Mouse (Mus musculus) kidney, postnatal 10 days (tissue): ENCODE data around the gene Arf1.
A peak's percentile ranks its signal among the peaks of the same experiment; 100 is the strongest.

Source experiments
- DNase-seq: peaks from one replicate; pipeline ENCODE4 v3.0.0; 2021; ENCODE audit warnings: mixed read lengths

The Arf1 gene

GRCm38 (mm10) chr11:59228122-59228953 lies at the start of gene Arf1:
TSS of gene Arf1 (minus strand) at chr11:59228270.
- DNase-seq = peak; percentile 98

- DNase-seq = peak; percentile 34
Observed at GRCm38 (mm10) chr11:59276877-59277276, 48.8 kb upstream of the Arf1 start.

DNA sequence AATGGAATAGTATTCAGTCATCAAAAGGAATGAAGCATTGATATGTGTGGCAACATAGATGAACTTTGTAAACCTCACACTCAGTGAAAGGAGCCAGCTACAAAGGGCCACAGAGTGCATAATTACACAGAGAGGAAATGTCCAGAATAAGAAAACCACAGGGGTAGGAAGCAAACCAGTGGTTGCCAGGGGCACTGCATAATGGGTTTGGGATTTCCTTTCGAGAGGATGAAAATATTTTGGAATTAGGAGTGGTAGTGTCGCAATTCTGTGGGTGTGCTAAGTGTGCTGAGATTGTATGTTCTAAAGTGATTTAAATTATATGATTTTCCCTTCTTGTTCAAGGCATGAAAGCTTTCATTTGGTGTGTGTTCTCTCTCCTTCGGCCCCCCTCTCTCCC lies 46.1 kb upstream of the Arf1 start:
- no peak for DNase-seq

GRCm38 (mm10) chr11:59266727-59267126 lies 38.7 kb upstream of the Arf1 start:
- no peak for DNase-seq

DNA sequence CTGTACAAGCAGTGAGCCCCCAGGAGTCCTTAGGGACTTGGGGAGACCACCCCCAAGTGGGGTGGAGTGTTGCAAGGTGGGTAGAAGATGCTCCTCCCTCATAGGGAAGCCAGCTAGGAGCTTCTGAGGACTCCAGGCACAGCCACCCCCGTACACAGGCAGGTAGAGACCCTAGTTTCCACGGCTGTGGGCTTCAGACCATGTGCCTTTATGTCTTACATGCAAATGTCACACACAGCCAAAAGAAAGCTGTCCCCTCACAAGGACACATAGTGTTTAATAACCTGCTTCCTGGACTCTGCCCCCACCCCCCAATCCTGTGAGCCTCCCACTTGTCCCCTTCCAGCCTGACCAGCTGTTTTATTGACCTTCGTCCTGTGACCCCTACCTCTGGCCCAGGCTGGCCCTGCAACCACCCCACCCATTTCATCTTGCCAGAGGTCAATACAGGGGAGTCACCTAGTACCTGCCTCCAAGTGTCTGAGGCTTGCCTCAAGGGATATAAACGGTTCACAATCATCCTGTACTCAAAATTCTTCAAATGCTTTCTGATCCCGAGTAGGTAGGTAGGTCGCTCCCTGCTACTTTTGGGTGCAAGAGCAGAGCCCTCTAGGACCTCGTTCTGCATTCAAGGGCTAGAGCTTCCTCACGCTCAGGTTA lies 37.2 kb upstream of the Arf1 start:
- DNase-seq = no peak

GRCm38 (mm10) chr11:59264593-59264992 lies 36.5 kb upstream of the Arf1 start:
- no peak for DNase-seq

DNA sequence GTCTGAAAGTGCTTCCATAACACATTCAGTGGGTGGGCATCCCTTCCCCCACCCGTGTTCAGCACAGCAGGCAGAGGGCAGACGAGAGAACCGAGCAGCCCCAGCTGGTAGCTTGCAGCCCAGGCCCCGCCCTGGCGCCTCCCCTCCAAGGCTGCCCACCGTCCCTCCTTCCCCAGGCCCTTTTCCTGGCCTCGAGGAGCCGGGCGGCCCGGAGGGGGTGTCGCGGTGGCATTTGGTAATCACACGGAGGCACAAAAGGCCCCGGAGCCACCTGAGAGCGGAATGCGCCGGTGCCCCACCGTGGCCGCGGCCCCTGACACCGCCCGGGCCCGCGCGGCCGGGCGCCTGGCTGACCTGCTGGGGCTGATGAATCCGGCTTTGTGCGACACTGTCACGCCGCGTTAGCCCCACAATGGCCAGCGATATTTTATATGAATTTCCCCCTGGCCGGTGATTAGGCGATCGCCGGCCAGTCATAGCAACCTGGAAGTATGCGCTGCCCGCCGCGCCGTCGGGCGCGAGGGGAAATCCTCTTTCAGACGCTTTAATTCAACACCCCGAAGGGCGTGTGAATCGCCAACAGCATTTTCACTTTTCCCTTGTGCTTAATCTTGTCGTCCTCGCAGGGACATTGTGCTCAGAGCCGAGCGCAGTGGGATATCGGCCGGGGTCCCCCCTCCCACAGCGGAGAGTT lies 35.9 kb upstream of the Arf1 start:
- peak; percentile 71 for DNase-seq

GRCm38 (mm10) chr11:59262308-59262707 lies 34.2 kb upstream of the Arf1 start:
- DNase-seq = no peak

DNA sequence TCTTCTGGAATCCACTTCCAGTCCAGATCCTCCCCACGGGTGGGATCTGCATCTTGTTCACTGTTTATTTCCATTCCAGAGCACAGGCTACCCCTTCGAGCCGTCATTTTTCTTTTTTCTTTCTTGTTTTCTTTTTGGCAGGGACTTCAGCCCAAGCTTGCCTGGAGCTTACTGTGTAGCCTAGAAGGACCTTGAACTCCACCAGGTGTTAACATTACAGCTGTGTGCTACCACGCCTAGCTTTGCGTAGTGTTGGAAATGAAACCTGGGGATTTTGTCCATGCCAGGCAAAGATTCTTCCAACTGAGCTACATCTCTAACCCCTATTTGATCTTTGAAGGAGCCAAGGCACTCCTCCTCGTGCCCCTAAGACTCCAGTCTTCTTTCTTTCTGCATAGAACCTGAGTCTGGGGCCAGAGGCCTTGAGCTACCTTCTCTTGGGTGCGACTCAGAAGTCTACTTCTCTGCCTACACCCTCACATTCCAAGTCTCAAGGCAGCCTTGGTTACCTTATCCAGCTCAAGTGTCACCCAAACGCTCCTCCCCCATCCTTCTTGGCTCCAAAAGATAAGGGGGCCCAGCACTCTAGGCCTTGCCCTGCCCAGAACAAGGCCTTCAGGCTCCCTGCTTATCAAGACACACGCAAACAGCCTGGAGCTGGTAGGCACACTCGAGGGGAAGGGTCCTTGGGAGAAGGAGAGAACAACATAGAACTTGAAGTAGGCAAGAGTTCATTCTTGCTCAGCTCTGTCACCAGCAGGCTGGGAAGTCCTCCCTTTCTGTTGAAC lies 32.8 kb upstream of the Arf1 start:
- no peak for DNase-seq

- DNase-seq = no peak
Observed at GRCm38 (mm10) chr11:59259647-59260046, 31.6 kb upstream of the Arf1 start.

DNA sequence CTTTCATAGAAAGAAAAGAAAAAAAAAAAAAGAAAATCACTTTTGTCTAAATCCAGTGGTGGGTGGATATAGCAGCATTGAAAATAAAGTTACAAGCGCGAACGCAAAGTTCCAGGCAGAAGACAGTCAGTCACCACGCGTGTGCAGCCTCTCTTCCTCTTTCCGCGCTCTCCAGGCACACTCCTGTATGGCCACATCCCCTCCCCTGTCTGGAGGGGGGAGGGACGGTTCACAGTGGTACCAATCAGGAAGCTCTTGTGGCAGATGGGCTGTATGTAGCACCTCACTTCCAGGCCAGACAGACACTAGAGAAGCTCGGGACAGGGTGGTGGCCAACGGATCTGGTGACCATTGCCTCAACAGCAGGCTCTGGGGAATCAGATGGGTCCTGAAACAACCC lies 20.0 kb upstream of the Arf1 start:
- no peak for DNase-seq

GRCm38 (mm10) chr11:59243856-59244255 lies 15.8 kb upstream of the Arf1 start:
- no peak for DNase-seq

DNA sequence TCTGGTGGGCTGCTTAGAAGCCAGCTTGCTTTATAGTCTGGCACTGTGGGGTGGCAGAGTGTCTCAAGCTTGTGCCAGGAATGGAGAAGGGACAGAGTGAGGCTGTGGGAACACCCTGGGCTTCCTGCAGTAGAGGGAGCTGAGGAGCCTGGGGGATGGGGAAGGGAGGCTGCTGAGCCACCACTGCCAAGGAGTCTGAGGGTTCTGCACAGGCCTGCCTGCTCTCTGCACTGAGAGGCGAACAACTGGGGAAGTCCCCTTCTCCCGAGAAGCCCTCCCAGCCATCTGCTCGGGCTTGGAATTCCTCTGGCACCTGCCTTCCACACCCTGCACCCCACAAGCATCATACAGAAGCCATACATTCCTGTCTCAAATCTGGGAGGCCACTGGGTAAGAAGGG lies 13.8 kb upstream of the Arf1 start:
- no peak for DNase-seq

DNA sequence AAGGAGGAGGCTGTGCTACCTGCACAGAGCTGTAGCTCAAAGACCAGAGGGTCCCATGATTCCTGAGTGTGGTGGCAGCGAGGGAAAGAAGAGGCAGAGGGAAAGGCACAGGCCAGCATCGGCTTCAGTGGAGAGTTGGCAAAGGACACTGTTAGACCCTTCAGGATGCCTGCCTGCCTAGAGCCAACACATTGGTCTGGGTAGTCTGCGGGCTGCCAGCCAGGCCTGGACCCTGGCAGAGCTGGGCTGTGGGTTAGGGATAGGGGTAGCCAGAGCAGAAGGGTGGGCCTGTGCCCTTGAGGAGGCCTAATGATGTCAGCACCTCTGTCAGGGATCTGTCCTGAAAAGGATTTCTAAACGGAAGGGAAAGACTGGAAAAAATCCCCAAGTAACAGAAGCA lies 11.7 kb upstream of the Arf1 start:
- DNase-seq = no peak

GRCm38 (mm10) chr11:59239428-59239785 lies 11.3 kb upstream of the Arf1 start:
- DNase-seq = no peak

- DNase-seq = peak; percentile 84
Observed at GRCm38 (mm10) chr11:59238525-59239427, 10.7 kb upstream of the Arf1 start.

GRCm38 (mm10) chr11:59232797-59233196 lies 4.7 kb upstream of the Arf1 start:
- DNase-seq = no peak

DNA sequence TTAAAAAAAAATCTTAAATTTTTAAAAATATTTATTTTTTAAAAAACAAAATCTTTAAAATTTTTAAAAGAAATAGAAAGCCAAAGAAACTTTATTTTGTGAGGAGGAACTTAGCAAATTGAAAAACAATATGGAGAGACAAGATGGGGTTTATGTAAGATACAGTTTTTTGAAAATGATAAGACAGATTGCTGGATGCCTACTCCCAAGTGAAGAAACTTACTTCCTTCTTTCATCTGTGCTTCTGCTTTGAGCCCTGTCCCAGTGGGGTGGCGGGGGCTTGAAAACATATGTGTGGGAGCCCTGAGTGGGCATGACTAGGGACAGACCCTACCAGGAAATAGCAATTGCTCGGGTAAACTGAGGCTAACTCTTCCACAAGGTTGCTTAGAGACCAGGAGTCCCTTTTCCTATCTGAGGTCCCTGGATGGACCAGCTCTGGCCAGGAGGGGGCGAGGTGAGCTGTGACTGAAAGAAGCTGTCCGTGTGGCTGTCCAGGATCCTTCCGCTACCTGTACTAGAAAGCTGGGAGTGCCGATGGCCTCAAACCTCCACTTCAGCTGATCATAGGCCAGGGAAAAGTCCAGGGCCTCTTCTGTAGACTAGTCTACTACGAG lies 2.2 kb upstream of the Arf1 start:
- peak; percentile 84 for DNase-seq

GRCm38 (mm10) chr11:59227604-59228121 lies 407 bp downstream of the Arf1 start:
- DNase-seq = no peak

- DNase-seq = peak; percentile 24
Observed at GRCm38 (mm10) chr11:59226787-59227603, 1.1 kb downstream of the Arf1 start.
